9 mouse cellular contexts compared by ENCODE assay signal in the genomic region with DNA sequence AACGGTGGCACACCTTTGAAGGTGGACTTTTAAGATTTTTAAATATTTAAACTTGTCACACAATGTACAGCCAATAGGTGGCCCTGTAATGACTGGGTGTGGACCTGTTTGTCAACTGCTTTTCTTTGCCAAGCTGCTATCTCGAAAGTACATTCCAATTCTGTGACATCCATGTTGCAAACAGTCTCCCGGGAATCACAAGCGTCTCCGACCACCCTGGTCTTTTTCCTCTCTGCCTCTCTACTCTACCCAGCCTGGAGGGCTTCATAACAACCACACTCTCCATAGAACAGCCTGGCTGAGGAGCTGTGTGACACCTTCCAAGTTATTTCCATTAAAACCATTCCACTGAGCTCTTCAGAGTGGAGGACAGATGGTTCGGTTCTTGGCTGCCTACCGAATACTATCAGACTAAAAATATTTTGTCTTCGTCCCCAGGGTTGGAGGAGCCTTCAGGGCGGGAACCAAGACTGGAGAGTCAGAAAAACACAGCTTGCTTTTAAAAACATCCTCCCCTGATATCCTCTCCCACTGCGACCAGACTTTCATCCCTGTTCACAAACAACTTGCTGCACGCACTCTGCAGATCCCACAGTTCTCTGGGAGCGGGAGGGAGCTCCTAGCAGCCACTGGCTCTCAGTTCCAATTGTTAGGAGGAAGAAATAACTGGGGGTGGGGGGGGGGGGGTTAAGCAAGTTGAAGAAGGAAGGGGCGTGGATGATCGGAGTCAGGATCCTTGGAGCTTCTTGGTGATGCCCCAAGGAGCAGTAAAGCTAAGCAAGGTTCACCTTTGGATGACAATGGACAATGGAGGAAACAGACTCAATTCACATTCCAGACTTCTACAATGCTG.
DNase-seq lines count a peak whose midpoint lies in the region; ATAC-seq and TF ChIP-seq lines count a peak whose summit lies in the region.
"Had no signal": no experiment of that assay in that cellular context is flagged by ENCODE, and none has a peak within 500 bp of the region (broad histone marks: within the 10 kb centered on the region; RNA-seq: fewer than 3 reads in every experiment).

No protein-coding gene starts in this region.

- dilution Hi-C loops in CH12.LX (cut with MboI; ENCODE audit: extremely low pct_ligation_motif_present, extremely low pct_unique_long_range_greater_than_20kb, low sequenced_read_pairs): no loop called here

- no peak for TF ChIP-seq POLR2A in CH12.LX (IDR thresholded peaks at IDR 0.05; ENCODE audit: low read depth, low read length)
- TF ChIP-seq POLR2A in embryonic fibroblast, embryonic 13.5 days (IDR thresholded peaks at IDR 0.05; ENCODE audit: low read depth, low read length): no peak

- 21% methylated on average over 14 of the region's 14 CpGs for WGBS in heart, embryonic 15.5 days

- no peaks in the 10 kb centered on the region for H3K27me3 ChIP-seq in CH12.LX (replicated peaks)
- H3K27me3 ChIP-seq in heart, embryonic 15.5 days: no peaks in the 10 kb centered on the region

- no peak overlapping the region for H3K4me3 ChIP-seq in CH12.LX (replicated peaks in 1 of 3; ENCODE audit: low read depth in 2 of 3, low read length in 2 of 3, poor library complexity in 1 of 3)
- H3K4me3 ChIP-seq in embryonic fibroblast, embryonic 13.5 days (ENCODE audit: insufficient read depth, low read length): no peak overlapping the region
- H3K4me3 ChIP-seq in heart, embryonic 15.5 days: no peak overlapping the region
- H3K4me3 ChIP-seq: myocyte had no signal

- in situ Hi-C loops in CH12.LX (cut with MboI; ENCODE audit: low pct_ligation_motif_present, low pct_unique_long_range_greater_than_20kb, low sequenced_read_pairs): no loop called here

- no peak overlapping the region for H3K9ac ChIP-seq in CH12.LX (ENCODE audit: insufficient read depth, low read depth)
- H3K9ac ChIP-seq in heart, embryonic 15.5 days: no peak overlapping the region

- H3K4me2 ChIP-seq in CH12.LX (ENCODE audit: insufficient read depth, low read depth, poor library complexity, severe bottlenecking): no peak overlapping the region
- H3K4me2 ChIP-seq in heart, embryonic 15.5 days: peak overlapping the region; percentile 23; the same call in 1 of the 2 replicates

- peak; percentile 75 for ATAC-seq in heart, embryonic 15.5 days (replicated peaks; ENCODE audit: insufficient number of reproducible peaks, insufficient read depth, low FRiP score, low read depth)
- ATAC-seq in inflammation-experienced regulatory T-cells, adult 6 months: no peak

- peak in 1 of 2 experiments; percentile 43; a peak in 2 of 4 replicates for TF ChIP-seq CTCF in CH12.LX (conservative IDR thresholded peaks at IDR 0.05 in 1 of 2, IDR thresholded peaks at IDR 0.05 in 1 of 2; ENCODE audit: low read depth in 2 of 2, low read length in 2 of 2)
- no peak for TF ChIP-seq CTCF in embryonic fibroblast, embryonic 13.5 days (IDR thresholded peaks at IDR 0.05; ENCODE audit: borderline replicate concordance, insufficient read depth, low read length)

- peak; percentile 17 for TF ChIP-seq RAD21 in CH12.LX (IDR thresholded peaks at IDR 0.05; ENCODE audit: low read depth, low read length)

- no peaks in the 10 kb centered on the region for H3K79me2 ChIP-seq in CH12.LX (replicated peaks; ENCODE audit: control insufficient read depth, extremely low read depth, insufficient read depth, poor library complexity, severe bottlenecking)

- peaks cover 0 to 10% of the 10 kb centered on the region in 2 experiments; a peak in 2 of 4 replicates for H3K4me1 ChIP-seq in CH12.LX (ENCODE audit: control insufficient read depth in 1 of 2, insufficient read depth in 2 of 2)
- H3K4me1 ChIP-seq in embryonic fibroblast, embryonic 13.5 days (ENCODE audit: control insufficient read depth, insufficient read depth, low read length): peaks cover 9% of the 10 kb centered on the region
- peaks cover 29% of the 10 kb centered on the region for H3K4me1 ChIP-seq in heart, embryonic 15.5 days (replicated peaks)

- no peak overlapping the region for H3K27ac ChIP-seq in CH12.LX (ENCODE audit: insufficient read depth, low read depth)
- peak overlapping the region; percentile 67 for H3K27ac ChIP-seq in embryonic fibroblast, embryonic 13.5 days (ENCODE audit: insufficient read depth, low read length)
- H3K27ac ChIP-seq in heart, embryonic 15.5 days: peak overlapping the region; percentile 88

- TF ChIP-seq EP300 in CH12.LX (IDR thresholded peaks at IDR 0.05; ENCODE audit: low read length): no peak

- H3K36me3 ChIP-seq in CH12.LX (replicated peaks in 1 of 2; ENCODE audit: control insufficient read depth in 1 of 2, insufficient read depth in 1 of 2, low read length in 1 of 2): no peaks in the 10 kb centered on the region
- H3K36me3 ChIP-seq in heart, embryonic 15.5 days: no peaks in the 10 kb centered on the region

- H3K9me3 ChIP-seq in CH12.LX (replicated peaks; ENCODE audit: low read length): no peaks in the 10 kb centered on the region
- no peaks in the 10 kb centered on the region for H3K9me3 ChIP-seq in heart, embryonic 15.5 days (replicated peaks)

- peak; percentile 2 for DNase-seq in embryo, embryonic 11 days
- no peak for DNase-seq in embryo, embryonic 10 days (ENCODE audit: low spot score)
- no peak for DNase-seq in CH12.LX (ENCODE audit: extremely low read depth)
- DNase-seq in left cerebral cortex, adult 18-20 months (ENCODE audit: low spot score in 2 of 2): peak; percentile 56 to 68
- peak; percentile 58 for DNase-seq in right cerebral cortex, postnatal 25 days

TF ChIP-seq in CH12.LX, 34 proteins besides CTCF, POLR2A, EP300 and RAD21:
- peak; percentile 11; the same call in 1 of the 2 replicates for TF ChIP-seq SMC3 (IDR thresholded peaks at IDR 0.05; ENCODE audit: low read depth, low read length)
- no peak for TF ChIP-seq MAX (IDR thresholded peaks at IDR 0.05; ENCODE audit: low read length)
- TF ChIP-seq CHD1 (IDR thresholded peaks at IDR 0.05; ENCODE audit: low read depth, low read length): no peak
- TF ChIP-seq RCOR1 (conservative IDR thresholded peaks at IDR 0.05; ENCODE audit: low read depth, low read length): no peak
- TF ChIP-seq ZNF384 (IDR thresholded peaks at IDR 0.05; ENCODE audit: low read depth, low read length): no peak

Comparison
In these comparisons a context has a peak if more than half of its experiments do, and no peak if none do; other contexts are left out.
1. DNase-seq: peak in embryo, embryonic 11 days (single experiment), left cerebral cortex, adult 18-20 months (2 of 2) and right cerebral cortex, postnatal 25 days (single experiment); none in embryo, embryonic 10 days (single experiment) and CH12.LX (single experiment).